ENCODE assay signal across 22 mouse cellular contexts in genomic region chr6:107788224-107788893, GRCm38 (mm10).
DNase-seq lines count a peak whose midpoint lies in the region; ATAC-seq and TF ChIP-seq lines count a peak whose summit lies in the region.
"Had no signal": no experiment of that assay in that cellular context is flagged by ENCODE, and none has a peak within 500 bp of the region (broad histone marks: within the 10 kb centered on the region; RNA-seq: fewer than 3 reads in every experiment).

No protein-coding gene starts in this region.

- H3K4me1 ChIP-seq in forebrain, embryonic 13.5 days, result no peaks in the 10 kb centered on the region
- no peaks in the 10 kb centered on the region for H3K4me1 ChIP-seq in forebrain, embryonic 15.5 days
- H3K4me1 ChIP-seq in kidney, embryonic 14.5 days (ENCODE audit: control insufficient read depth, insufficient read depth, low read length), result no peaks in the 10 kb centered on the region
- no peaks in the 10 kb centered on the region for H3K4me1 ChIP-seq in midbrain, embryonic 12.5 days
- no peaks in the 10 kb centered on the region for H3K4me1 ChIP-seq in midbrain, embryonic 16.5 days (ENCODE audit: control insufficient read depth, insufficient read depth, low read length)
- H3K4me1 ChIP-seq in stomach, postnatal 0 days (replicated peaks; ENCODE audit: control insufficient read depth, insufficient read depth), result no peaks in the 10 kb centered on the region
- H3K4me1 ChIP-seq: heart, embryonic 15.5 days; limb, embryonic 12.5 days; neural tube, embryonic 12.5 days had no signal

- H3K9me3 ChIP-seq in forebrain, embryonic 13.5 days (replicated peaks), result no peaks in the 10 kb centered on the region
- H3K9me3 ChIP-seq in forebrain, embryonic 15.5 days, result no peaks in the 10 kb centered on the region
- H3K9me3 ChIP-seq in kidney, embryonic 14.5 days (ENCODE audit: control insufficient read depth, low read length), result no peaks in the 10 kb centered on the region
- no peaks in the 10 kb centered on the region for H3K9me3 ChIP-seq in midbrain, embryonic 12.5 days
- no peaks in the 10 kb centered on the region for H3K9me3 ChIP-seq in midbrain, embryonic 16.5 days (replicated peaks; ENCODE audit: control insufficient read depth, low read length, poor library complexity, severe bottlenecking)
- no peaks in the 10 kb centered on the region for H3K9me3 ChIP-seq in stomach, postnatal 0 days (ENCODE audit: control insufficient read depth, low read length)
- H3K9me3 ChIP-seq: heart, embryonic 15.5 days; limb, embryonic 12.5 days; neural tube, embryonic 12.5 days had no signal

- no peak overlapping the region for H3K4me3 ChIP-seq in forebrain, embryonic 13.5 days
- no peak overlapping the region for H3K4me3 ChIP-seq in forebrain, embryonic 15.5 days
- no peak overlapping the region for H3K4me3 ChIP-seq in kidney, embryonic 14.5 days (ENCODE audit: low read length)
- no peak overlapping the region for H3K4me3 ChIP-seq in midbrain, embryonic 12.5 days
- H3K4me3 ChIP-seq in midbrain, embryonic 16.5 days (ENCODE audit: low read depth, low read length), result no peak overlapping the region
- H3K4me3 ChIP-seq in stomach, postnatal 0 days (ENCODE audit: low read depth, low read length), result no peak overlapping the region
- H3K4me3 ChIP-seq: heart, embryonic 15.5 days; limb, embryonic 12.5 days; neural tube, embryonic 12.5 days had no signal

- TF ChIP-seq CTCF in stomach, postnatal 0 days (IDR thresholded peaks at IDR 0.05; ENCODE audit: low read depth), result peak; percentile 34

- DNase-seq in kidney, adult 11 months, result no peak
- DNase-seq in stomach, postnatal 0 days (ENCODE audit: low spot score), result no peak
- DNase-seq: adrenal gland, postnatal 36 days; cerebellum, adult 9-10 months; kidney, postnatal 25 days; layer of hippocampus, postnatal 36 days; liver, postnatal 0 days; right cerebral cortex, postnatal 25 days; thymus, postnatal 25 days had no signal

- no peak for TF ChIP-seq EP300 in stomach, postnatal 0 days (optimal IDR thresholded peaks at IDR 0.05)

- WGBS in forebrain, embryonic 13.5 days, result 86% methylated on average over 2 of the region's 2 CpGs
- 89% methylated on average over 2 of the region's 2 CpGs for WGBS in forebrain, embryonic 15.5 days
- 57% methylated on average over 2 of the region's 2 CpGs for WGBS in kidney, embryonic 14.5 days
- WGBS in midbrain, embryonic 12.5 days, result 78% methylated on average over 2 of the region's 2 CpGs
- WGBS in midbrain, embryonic 16.5 days, result 83% methylated on average over 2 of the region's 2 CpGs
- 95% methylated on average over 2 of the region's 2 CpGs for WGBS in stomach, postnatal 0 days

- no peak overlapping the region for H3K4me2 ChIP-seq in forebrain, embryonic 13.5 days
- H3K4me2 ChIP-seq in forebrain, embryonic 15.5 days (replicated peaks), result no peak overlapping the region
- H3K4me2 ChIP-seq in kidney, embryonic 14.5 days (replicated peaks; ENCODE audit: low read depth, low read length), result no peak overlapping the region
- H3K4me2 ChIP-seq in midbrain, embryonic 12.5 days (replicated peaks), result no peak overlapping the region
- no peak overlapping the region for H3K4me2 ChIP-seq in midbrain, embryonic 16.5 days (ENCODE audit: low read length)
- H3K4me2 ChIP-seq in stomach, postnatal 0 days (replicated peaks; ENCODE audit: low read depth), result no peak overlapping the region
- H3K4me2 ChIP-seq: heart, embryonic 15.5 days; limb, embryonic 12.5 days; liver, embryonic 11.5 days; neural tube, embryonic 12.5 days had no signal

- no peak overlapping the region for H3K27ac ChIP-seq in forebrain, embryonic 13.5 days
- H3K27ac ChIP-seq in forebrain, embryonic 15.5 days (replicated peaks), result no peak overlapping the region
- H3K27ac ChIP-seq in kidney, embryonic 14.5 days (ENCODE audit: low read depth, low read length), result no peak overlapping the region
- no peak overlapping the region for H3K27ac ChIP-seq in midbrain, embryonic 12.5 days (replicated peaks)
- H3K27ac ChIP-seq in midbrain, embryonic 16.5 days (ENCODE audit: low read length), result no peak overlapping the region
- H3K27ac ChIP-seq in stomach, postnatal 0 days (replicated peaks), result no peak overlapping the region
- H3K27ac ChIP-seq: heart, embryonic 15.5 days; limb, embryonic 12.5 days; macrophage; neural tube, embryonic 12.5 days had no signal

- no peaks in the 10 kb centered on the region for H3K36me3 ChIP-seq in forebrain, embryonic 13.5 days (ENCODE audit: poor library complexity, severe bottlenecking)
- no peaks in the 10 kb centered on the region for H3K36me3 ChIP-seq in forebrain, embryonic 15.5 days
- H3K36me3 ChIP-seq in kidney, embryonic 14.5 days (ENCODE audit: control insufficient read depth, insufficient read depth, low read length), result no peaks in the 10 kb centered on the region
- no peaks in the 10 kb centered on the region for H3K36me3 ChIP-seq in midbrain, embryonic 12.5 days
- H3K36me3 ChIP-seq in midbrain, embryonic 16.5 days (ENCODE audit: control insufficient read depth, insufficient read depth, low read length), result no peaks in the 10 kb centered on the region
- H3K36me3 ChIP-seq in stomach, postnatal 0 days (ENCODE audit: control insufficient read depth, insufficient read depth, low read length), result no peaks in the 10 kb centered on the region
- H3K36me3 ChIP-seq: G1E; heart, embryonic 15.5 days; limb, embryonic 12.5 days; neural tube, embryonic 12.5 days had no signal

- peak; percentile 36; the same call in 1 of the 2 replicates for ATAC-seq in forebrain, embryonic 13.5 days
- no peak for ATAC-seq in forebrain, embryonic 15.5 days (replicated peaks)
- peak; percentile 40; the same call in 1 of the 2 replicates for ATAC-seq in kidney, embryonic 14.5 days (ENCODE audit: low FRiP score, low TSS enrichment)
- peak; percentile 51; the same call in 1 of the 2 replicates for ATAC-seq in midbrain, embryonic 12.5 days (ENCODE audit: low FRiP score, low read depth)
- ATAC-seq in midbrain, embryonic 16.5 days, result no peak
- ATAC-seq in stomach, postnatal 0 days (ENCODE audit: low FRiP score, low TSS enrichment), result no peak
- ATAC-seq: liver, postnatal 0 days; lung, postnatal 0 days; Patski had no signal

- H3K27me3 ChIP-seq in forebrain, embryonic 13.5 days, result no peaks in the 10 kb centered on the region
- H3K27me3 ChIP-seq in forebrain, embryonic 15.5 days, result no peaks in the 10 kb centered on the region
- no peaks in the 10 kb centered on the region for H3K27me3 ChIP-seq in kidney, embryonic 14.5 days (ENCODE audit: control insufficient read depth, insufficient read depth, low read length)
- H3K27me3 ChIP-seq in midbrain, embryonic 12.5 days, result no peaks in the 10 kb centered on the region
- no peaks in the 10 kb centered on the region for H3K27me3 ChIP-seq in midbrain, embryonic 16.5 days (ENCODE audit: control insufficient read depth, insufficient read depth, low read depth, low read length)
- no peaks in the 10 kb centered on the region for H3K27me3 ChIP-seq in stomach, postnatal 0 days (ENCODE audit: control insufficient read depth, insufficient read depth, low read length)
- H3K27me3 ChIP-seq: heart, embryonic 15.5 days; limb, embryonic 12.5 days; neural tube, embryonic 12.5 days; Patski had no signal

- no peak overlapping the region for H3K9ac ChIP-seq in forebrain, embryonic 13.5 days
- no peak overlapping the region for H3K9ac ChIP-seq in forebrain, embryonic 15.5 days (replicated peaks)
- H3K9ac ChIP-seq in kidney, embryonic 14.5 days (ENCODE audit: low read depth, low read length), result no peak overlapping the region
- no peak overlapping the region for H3K9ac ChIP-seq in midbrain, embryonic 12.5 days (replicated peaks)
- H3K9ac ChIP-seq in midbrain, embryonic 16.5 days (ENCODE audit: low read depth, low read length), result no peak overlapping the region
- H3K9ac ChIP-seq in stomach, postnatal 0 days (ENCODE audit: low read length), result no peak overlapping the region
- H3K9ac ChIP-seq: heart, embryonic 15.5 days; limb, embryonic 12.5 days; liver, postnatal 0 days; neural tube, embryonic 12.5 days had no signal

Comparison
In these comparisons a context has a peak if more than half of its experiments do, and no peak if none do; other contexts are left out.
1. ATAC-seq: peak in forebrain, embryonic 13.5 days (single experiment), kidney, embryonic 14.5 days (single experiment) and midbrain, embryonic 12.5 days (single experiment); none in forebrain, embryonic 15.5 days (single experiment), midbrain, embryonic 16.5 days (single experiment) and stomach, postnatal 0 days (single experiment).